Mouse (Mus musculus) brain, embryonic 14.5 days (tissue): ENCODE measurements around the gene Sufu.

ENCODE experiments used
- CTCF ChIP-seq: fragments of 200-500 bp; IDR thresholded peaks from 2 replicates; pipeline ENCODE4 v1.5.1; 2012; ENCODE audit warnings: inconsistent platforms, mild to moderate bottlenecking, moderate library complexity, borderline replicate concordance; ENCODE audit not compliant: insufficient read depth, insufficient read length; ENCODE audit errors: extremely low read depth
- POLR2A ChIP-seq: fragments of 200-500 bp; IDR thresholded peaks from 2 replicates; pipeline ENCODE4 v1.6.1; 2012; ENCODE audit warnings: mild to moderate bottlenecking, inconsistent platforms, borderline replicate concordance; ENCODE audit not compliant: poor library complexity, insufficient read depth, insufficient read length, severe bottlenecking; ENCODE audit errors: extremely low read depth

DNA sequence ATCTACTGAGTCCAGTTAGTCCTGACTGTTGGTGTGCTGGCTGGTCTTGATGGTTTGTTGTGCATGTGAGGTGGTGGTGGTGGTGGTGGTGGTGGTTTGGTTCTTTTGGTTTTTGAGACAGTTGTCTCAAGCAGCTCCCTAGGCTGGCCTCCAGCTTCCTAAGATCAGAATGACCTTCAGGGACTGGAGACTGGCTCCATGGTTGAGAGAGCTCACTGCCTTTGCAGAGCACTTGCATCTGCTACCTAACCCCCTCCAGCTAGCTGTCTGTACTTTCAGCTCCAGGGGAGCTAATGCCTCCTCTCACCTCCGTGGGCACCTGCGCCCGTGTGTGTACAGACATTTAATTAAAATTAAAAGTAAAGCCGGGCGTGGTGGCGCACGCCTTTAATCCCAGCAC lies 23.7 kb downstream of the Sufu start:
- TF ChIP-seq POLR2A (no peak), CTCF (no peak)
